Mouse (Mus musculus): ENCODE measurements around the gene Rars2. TPM values are rescaled to one million over a fixed set of nuclear protein-coding genes. Genes with fewer than 3 reads are reported as not detected.

The Rars2 gene
- polyA plus RNA-seq, 1 experiment from 2014 or later, result 41.4 TPM

DNA sequence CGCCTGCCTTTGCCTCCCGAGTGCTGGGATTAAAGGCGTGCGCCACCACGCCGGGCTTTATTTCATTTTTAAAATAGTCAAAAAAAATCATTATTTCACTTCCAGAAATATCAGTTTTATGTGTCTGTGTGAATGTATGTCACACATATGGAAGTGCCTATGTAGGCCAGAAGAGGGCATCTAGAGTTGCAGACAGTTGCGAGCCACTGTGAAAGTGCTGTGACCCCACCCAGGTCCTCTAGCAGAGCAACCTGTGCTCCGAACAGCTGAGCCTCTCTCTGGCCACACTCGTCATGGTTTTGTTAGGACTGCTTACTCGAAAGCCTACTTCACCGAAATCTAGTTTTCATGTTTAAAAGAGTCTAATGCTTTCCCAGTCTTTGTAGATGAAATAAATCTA, 87.5 kb downstream of the Rars2 start:
- Histone ChIP-seq H3K4me2 (replicated peaks; ENCODE audit: low read depth) (no peak overlapping the region), H3K27me3 (ENCODE audit: control insufficient read depth, insufficient read depth, low read length) (no peaks in the 10 kb centered on the region), H3K9ac (ENCODE audit: low read length) (no peak overlapping the region), H3K36me3 (ENCODE audit: control insufficient read depth, insufficient read depth, low read length) (no peaks in the 10 kb centered on the region), H3K4me1 (replicated peaks; ENCODE audit: control insufficient read depth, insufficient read depth) (no peaks in the 10 kb centered on the region), H3K27ac (replicated peaks) (no peak overlapping the region), H3K9me3 (ENCODE audit: control insufficient read depth, low read length) (no peaks in the 10 kb centered on the region), H3K4me3 (ENCODE audit: low read depth, low read length) (no peak overlapping the region)
- TF ChIP-seq EP300 (optimal IDR thresholded peaks at IDR 0.05) (no peak), CTCF (IDR thresholded peaks at IDR 0.05; ENCODE audit: low read depth) (no peak)
- 96% methylated on average over 11 of the region's 11 CpGs for WGBS
- no peak for DNase-seq (ENCODE audit: low spot score)
- no peak for ATAC-seq (ENCODE audit: low FRiP score, low TSS enrichment)

DNA sequence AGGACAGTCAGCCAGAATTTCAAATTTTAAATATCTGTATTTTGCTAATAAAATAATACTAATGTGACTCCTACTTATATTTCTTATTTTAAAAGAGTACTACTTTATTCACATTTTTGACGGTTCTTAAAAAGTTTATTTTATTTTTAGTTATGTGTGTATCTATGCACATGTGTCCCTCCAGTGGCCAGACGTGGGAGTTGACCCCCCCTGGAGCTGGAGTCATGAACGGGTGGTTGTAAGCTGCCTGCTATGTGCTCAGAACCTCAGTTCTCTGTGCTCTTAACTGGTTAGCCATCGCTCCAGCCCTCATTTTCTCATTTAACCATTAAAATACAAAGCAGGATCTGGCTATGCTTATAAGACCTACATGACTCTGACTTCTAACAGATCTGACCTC, 88.3 kb downstream of the Rars2 start:
- H3K4me3 ChIP-seq (ENCODE audit: low read depth, low read length), result no peak overlapping the region
- 64% methylated on average over 4 of the region's 4 CpGs for WGBS
- H3K36me3 ChIP-seq (ENCODE audit: control insufficient read depth, insufficient read depth, low read length), result no peaks in the 10 kb centered on the region
- peak; percentile 18; the same call in 1 of the 2 replicates for TF ChIP-seq CTCF (IDR thresholded peaks at IDR 0.05; ENCODE audit: low read depth)
- TF ChIP-seq EP300 (optimal IDR thresholded peaks at IDR 0.05), result no peak
- H3K9ac ChIP-seq (ENCODE audit: low read length), result no peak overlapping the region
- H3K4me2 ChIP-seq (replicated peaks; ENCODE audit: low read depth), result no peak overlapping the region
- DNase-seq (ENCODE audit: low spot score) (no peak), ATAC-seq (ENCODE audit: low FRiP score, low TSS enrichment) (no peak)
- H3K4me1 ChIP-seq (replicated peaks; ENCODE audit: control insufficient read depth, insufficient read depth), result no peaks in the 10 kb centered on the region
- H3K27ac ChIP-seq (replicated peaks), result no peak overlapping the region
- H3K9me3 ChIP-seq (ENCODE audit: control insufficient read depth, low read length), result no peaks in the 10 kb centered on the region
- H3K27me3 ChIP-seq (ENCODE audit: control insufficient read depth, insufficient read depth, low read length), result no peaks in the 10 kb centered on the region

DNA sequence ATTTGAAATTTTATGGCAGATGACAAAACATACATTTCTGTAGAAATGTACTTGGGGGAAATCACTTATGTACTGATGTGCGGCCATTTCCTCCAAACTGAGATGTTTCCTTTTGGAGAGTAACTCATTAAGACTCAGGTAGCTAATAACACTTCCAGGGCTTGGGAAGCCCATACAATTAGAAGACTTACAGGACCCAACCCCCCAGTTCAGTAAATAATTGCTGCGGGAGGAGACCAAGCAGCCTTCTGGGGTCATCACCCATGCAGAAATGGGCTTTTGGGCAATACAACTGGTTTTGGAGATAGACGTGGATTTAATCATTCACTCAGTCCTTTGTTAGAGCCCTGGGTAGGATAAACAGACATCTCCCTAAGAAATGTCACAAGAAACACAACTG, 92.5 kb downstream of the Rars2 start:
- Histone ChIP-seq H3K4me2 (replicated peaks; ENCODE audit: low read depth) (no peak overlapping the region), H3K9me3 (ENCODE audit: control insufficient read depth, low read length) (no peaks in the 10 kb centered on the region), H3K27me3 (ENCODE audit: control insufficient read depth, insufficient read depth, low read length) (no peaks in the 10 kb centered on the region), H3K36me3 (ENCODE audit: control insufficient read depth, insufficient read depth, low read length) (no peaks in the 10 kb centered on the region), H3K27ac (replicated peaks) (no peak overlapping the region), H3K4me1 (replicated peaks; ENCODE audit: control insufficient read depth, insufficient read depth) (no peaks in the 10 kb centered on the region), H3K4me3 (ENCODE audit: low read depth, low read length) (no peak overlapping the region), H3K9ac (ENCODE audit: low read length) (no peak overlapping the region)
- ATAC-seq (ENCODE audit: low FRiP score, low TSS enrichment) (no peak), DNase-seq (ENCODE audit: low spot score) (no peak)
- no peak for TF ChIP-seq EP300 (optimal IDR thresholded peaks at IDR 0.05)
- TF ChIP-seq CTCF (IDR thresholded peaks at IDR 0.05; ENCODE audit: low read depth), result no peak
- WGBS, result 57% methylated on average over 3 of the region's 3 CpGs

DNA sequence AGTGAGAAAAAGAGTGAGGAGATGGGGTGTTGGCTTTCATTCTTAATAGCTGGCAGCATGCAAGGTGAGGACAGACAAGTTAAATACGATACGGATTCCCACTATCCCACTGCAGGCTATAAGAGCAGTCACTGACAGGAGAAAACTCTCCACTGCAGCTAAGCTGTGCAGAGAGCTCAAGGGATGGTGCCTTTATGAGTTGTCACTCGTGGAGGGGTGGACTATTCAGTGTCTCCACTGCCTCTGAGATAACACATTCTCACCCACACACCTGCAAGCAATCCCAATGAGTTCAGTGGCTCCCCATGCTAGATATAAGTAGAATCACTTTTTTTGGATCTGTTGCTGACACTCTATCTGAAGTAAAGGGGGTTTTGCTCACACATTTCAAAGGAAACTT, 93.4 kb downstream of the Rars2 start:
- Histone ChIP-seq H3K4me2 (replicated peaks; ENCODE audit: low read depth) (no peak overlapping the region), H3K4me3 (ENCODE audit: low read depth, low read length) (no peak overlapping the region), H3K27ac (replicated peaks) (no peak overlapping the region), H3K9me3 (ENCODE audit: control insufficient read depth, low read length) (no peaks in the 10 kb centered on the region), H3K36me3 (ENCODE audit: control insufficient read depth, insufficient read depth, low read length) (no peaks in the 10 kb centered on the region), H3K9ac (ENCODE audit: low read length) (no peak overlapping the region), H3K4me1 (replicated peaks; ENCODE audit: control insufficient read depth, insufficient read depth) (no peaks in the 10 kb centered on the region), H3K27me3 (ENCODE audit: control insufficient read depth, insufficient read depth, low read length) (no peaks in the 10 kb centered on the region)
- WGBS, result 76% methylated on average over 3 of the region's 3 CpGs
- TF ChIP-seq CTCF (IDR thresholded peaks at IDR 0.05; ENCODE audit: low read depth), result no peak
- TF ChIP-seq EP300 (optimal IDR thresholded peaks at IDR 0.05), result no peak
- DNase-seq (ENCODE audit: low spot score) (no peak), ATAC-seq (ENCODE audit: low FRiP score, low TSS enrichment) (no peak)

Other genes starting within 250 kb of the Rars2 start
- 31.8 and 33.1 TPM in 2 replicates for gene Akirin2, start 64.0 kb upstream of the Rars2 start, polyA plus RNA-seq (2015; fragmentation: Nextera tagmentation; extraction: Ambion mirVana)
- gene Orc3, start within 50 bp of the Rars2 start, polyA plus RNA-seq (2015; fragmentation: Nextera tagmentation; extraction: Ambion mirVana), result 29.4 TPM in 2 replicates
- 37.4 and 39.6 TPM in 2 replicates for gene Slc35a1, start 72.5 kb downstream of the Rars2 start, polyA plus RNA-seq (2015; fragmentation: Nextera tagmentation; extraction: Ambion mirVana)
- gene Cfap206, start 115.2 kb downstream of the Rars2 start, polyA plus RNA-seq (2015; fragmentation: Nextera tagmentation; extraction: Ambion mirVana), result 0.19 and 0.59 TPM in 2 replicates
- not detected in 2 replicates for gene Gm136, start 141.3 kb downstream of the Rars2 start, polyA plus RNA-seq (2015; fragmentation: Nextera tagmentation; extraction: Ambion mirVana)
- gene Smim8, start 163.5 kb downstream of the Rars2 start, polyA plus RNA-seq (2015; fragmentation: Nextera tagmentation; extraction: Ambion mirVana), result 43.9 and 46.2 TPM in 2 replicates